Mouse (Mus musculus) limb, embryonic 14.5 days (tissue): ENCODE measurements around the gene Slc26a6. TPM values are rescaled to one million over a fixed set of nuclear protein-coding genes. Genes with fewer than 3 reads are reported as not detected.

Experiments used
- ATAC-seq: fragments of 200-750 bp; cut with Nextera tagmentation; 2 replicates; pipeline ENCODE4 v1.8.0; 2017; ENCODE audit warnings: low read depth, moderate number of reproducible peaks, moderate TSS enrichment; ENCODE audit not compliant: low FRiP score
- DNase-seq: peaks from one replicate; pipeline ENCODE4 v3.0.0-alpha.2; 2015; ENCODE audit warnings: low spot score
- H3K27ac ChIP-seq: fragments of 300-500 bp; sonication (generic); replicated peaks from 2 replicates; pipeline ENCODE4 v1.5.1; 2014; ENCODE audit warnings: low read depth, mild to moderate bottlenecking, low read length, moderate library complexity, mixed read lengths
- H3K27me3 ChIP-seq: fragments of 300-500 bp; sonication (generic); 2 replicates; pipeline ENCODE4 v1.6.1; 2014; ENCODE audit warnings: low read length, mixed read lengths; ENCODE audit not compliant: control insufficient read depth, insufficient read depth
- H3K36me3 ChIP-seq: fragments of 300-500 bp; sonication (generic); 2 replicates; pipeline ENCODE4 v1.6.1; 2014; ENCODE audit warnings: mild to moderate bottlenecking, low read length, moderate library complexity, mixed read lengths; ENCODE audit not compliant: control insufficient read depth, insufficient read depth
- H3K4me1 ChIP-seq: fragments of 300-500 bp; sonication (generic); 2 replicates; pipeline ENCODE4 v1.6.1; 2014; ENCODE audit warnings: antibody characterized with exemption, low read length, mixed read lengths; ENCODE audit not compliant: control insufficient read depth, insufficient read depth
- H3K4me2 ChIP-seq: fragments of 300-500 bp; sonication (generic); replicated peaks from 2 replicates; pipeline ENCODE4 v1.6.1; 2014; ENCODE audit warnings: low read depth, mild to moderate bottlenecking, low read length, moderate library complexity; ENCODE audit not compliant: severe bottlenecking
- H3K4me3 ChIP-seq: fragments of 300-500 bp; sonication (generic); replicated peaks from 2 replicates; pipeline ENCODE4 v1.5.1; 2014; ENCODE audit warnings: low read length
- H3K9ac ChIP-seq: fragments of 300-500 bp; sonication (generic); 2 replicates; pipeline ENCODE4 v1.6.1; 2014; ENCODE audit warnings: mild to moderate bottlenecking, low read depth, low read length, moderate library complexity; ENCODE audit not compliant: severe bottlenecking
- H3K9me3 ChIP-seq: fragments of 300-500 bp; sonication (generic); 2 replicates; pipeline ENCODE4 v1.6.1; 2016; ENCODE audit warnings: low read length; ENCODE audit not compliant: control insufficient read depth
- POLR2A ChIP-seq: fragments of 200-500 bp; IDR thresholded peaks from 2 replicates; pipeline ENCODE4 v1.8.0; 2012; ENCODE audit warnings: inconsistent platforms, mild to moderate bottlenecking, moderate library complexity, borderline replicate concordance; ENCODE audit not compliant: insufficient read depth, insufficient read length; ENCODE audit errors: extremely low read depth
- WGBS: fragments of 180-500 bp; shearing (Covaris S2); extraction: QIAGEN DNeasy Blood & Tissue Kit; methylation state at CpG from one replicate; pipeline ENCODE4 v1.1.7; 2014; 5-methylcytosine and 5-hydroxymethylcytosine counted together
- polyA plus RNA-seq, 2 experiments: library from polyadenylated mRNA; depleted of rRNA in 1 of 2; stranded (reverse) in 1 of 2; unstranded in 1 of 2; fragments of >200 nt; fragmentation: Nextera tagmentation in 1 of 2; extraction: Ambion mirVana in 1 of 2; gene quantifications; 2 replicates each; pipeline versions ENCODE4 v1.2.1 to v1.2.3; 2012 to 2014

Slc26a6 gene
- polyA plus RNA-seq, 2 experiments: 14.5 to 28.8 TPM

GRCm38 (mm10) chr9:108913621-108914020 is 60.5 kb downstream of the Slc26a6 start:
- ATAC-seq: no peak

GRCm38 (mm10) chr9:108914491-108914890 is 61.4 kb downstream of the Slc26a6 start, which contains the start of gene Tmem89:
Gene Tmem89 (plus strand): TSS chr9:108914619.
- WGBS: 75% methylated on average over 6 of the region's 6 CpGs
- no peak for ATAC-seq

More at GRCm38 (mm10) chr9:108913621-108914020, 60.5 kb downstream of the Slc26a6 start:
- no peaks in the 10 kb centered on the region for H3K27me3 ChIP-seq
- no peak overlapping the region for H3K4me2 ChIP-seq
- no peaks in the 10 kb centered on the region for H3K36me3 ChIP-seq
- no peak overlapping the region for H3K4me3 ChIP-seq
- no peak for DNase-seq
- H3K9me3 ChIP-seq: no peaks in the 10 kb centered on the region
- no peak for TF ChIP-seq POLR2A
- H3K27ac ChIP-seq: no peak overlapping the region
- no peaks in the 10 kb centered on the region for H3K4me1 ChIP-seq
- WGBS: 68% methylated on average over 10 of the region's 10 CpGs
- H3K9ac ChIP-seq: no peak overlapping the region

GRCm38 (mm10) chr9:108925897-108926296 is 72.8 kb downstream of the Slc26a6 start:
- ATAC-seq: no peak
- 50% methylated on average over 8 of the region's 8 CpGs for WGBS
- no peak for TF ChIP-seq POLR2A

More at GRCm38 (mm10) chr9:108914491-108914890, 61.4 kb downstream of the Slc26a6 start, which contains the start of gene Tmem89:
- Histone ChIP-seq H3K36me3 (no peaks in the 10 kb centered on the region), H3K4me3 (no peak within 1 kb of the TSS), H3K4me2 (no peak within 1 kb of the TSS), H3K27ac (no peak within 1 kb of the TSS), H3K9me3 (no peaks in the 10 kb centered on the region), H3K9ac (no peak within 1 kb of the TSS), H3K27me3 (no peaks in the 10 kb centered on the region), H3K4me1 (no peaks in the 10 kb centered on the region)
- DNase-seq: no peak
- no peak for TF ChIP-seq POLR2A

GRCm38 (mm10) chr9:108928424-108928823 is 75.3 kb downstream of the Slc26a6 start:
- H3K9me3 ChIP-seq: no peaks in the 10 kb centered on the region
- TF ChIP-seq POLR2A: no peak
- H3K27me3 ChIP-seq: no peaks in the 10 kb centered on the region
- H3K4me1 ChIP-seq: no peaks in the 10 kb centered on the region
- H3K9ac ChIP-seq: no peak overlapping the region
- H3K4me2 ChIP-seq: no peak overlapping the region
- DNase-seq (no peak), ATAC-seq (no peak)
- no peak overlapping the region for H3K27ac ChIP-seq
- 70% methylated on average over 3 of the region's 3 CpGs for WGBS
- H3K36me3 ChIP-seq: no peaks in the 10 kb centered on the region
- no peak overlapping the region for H3K4me3 ChIP-seq

More at GRCm38 (mm10) chr9:108925897-108926296, 72.8 kb downstream of the Slc26a6 start:
- Histone ChIP-seq H3K9me3 (no peaks in the 10 kb centered on the region), H3K4me2 (no peak overlapping the region), H3K4me3 (no peak overlapping the region), H3K9ac (no peak overlapping the region), H3K4me1 (no peaks in the 10 kb centered on the region), H3K27me3 (no peaks in the 10 kb centered on the region), H3K27ac (no peak overlapping the region), H3K36me3 (no peaks in the 10 kb centered on the region)
- no peak for DNase-seq

- Histone ChIP-seq H3K9ac (no peak overlapping the region), H3K4me2 (peak overlapping the region; percentile 37), H3K27me3 (no peaks in the 10 kb centered on the region), H3K36me3 (peaks cover 28% of the 10 kb centered on the region), H3K4me3 (peak overlapping the region; percentile 95), H3K27ac (no peak overlapping the region), H3K4me1 (peaks cover 5% of the 10 kb centered on the region; the same call in 1 of the 2 replicates), H3K9me3 (no peaks in the 10 kb centered on the region)
- TF ChIP-seq POLR2A: no peak
- ATAC-seq: no peak
- DNase-seq: no peak
- 15% methylated on average over 3 of the region's 3 CpGs for WGBS
Measured at GRCm38 (mm10) chr9:108935991-108936390, 82.9 kb downstream of the Slc26a6 start.
